Mouse (Mus musculus) heart, embryonic 13.5 days (tissue): ENCODE measurements around the gene Tmem39b. TPM values are rescaled to one million over a fixed set of nuclear protein-coding genes. Genes with fewer than 3 reads are reported as not detected.

ENCODE experiments used
- ATAC-seq: fragments of 200-750 bp; cut with Nextera tagmentation; 2 replicates; pipeline ENCODE4 v1.8.0; 2017; ENCODE audit warnings: moderate TSS enrichment; ENCODE audit not compliant: insufficient number of reproducible peaks, low FRiP score, low TSS enrichment; ENCODE audit errors: extremely low read depth
- H3K27ac ChIP-seq: fragments of 300-500 bp; sonication (generic); replicated peaks from 2 replicates; pipeline ENCODE4 v1.5.1; 2015; ENCODE audit warnings: moderate library complexity, mild to moderate bottlenecking, inconsistent platforms
- H3K27me3 ChIP-seq: fragments of 300-500 bp; sonication (generic); replicated peaks from 2 replicates; pipeline ENCODE4 v1.6.1; 2015; ENCODE audit warnings: mild to moderate bottlenecking, inconsistent platforms
- H3K36me3 ChIP-seq: fragments of 300-500 bp; sonication (generic); 2 replicates; pipeline ENCODE4 v1.6.1; 2015; ENCODE audit warnings: mild to moderate bottlenecking, inconsistent platforms
- H3K4me1 ChIP-seq: fragments of 300-500 bp; sonication (generic); 2 replicates; pipeline ENCODE4 v1.6.1; 2015; ENCODE audit warnings: inconsistent platforms
- H3K4me2 ChIP-seq: fragments of 300-500 bp; sonication (generic); 2 replicates; pipeline ENCODE4 v1.6.1; 2015; ENCODE audit warnings: inconsistent platforms, mild to moderate bottlenecking, moderate library complexity
- H3K4me3 ChIP-seq: fragments of 300-500 bp; sonication (generic); 2 replicates; pipeline ENCODE4 v1.5.1; 2015; ENCODE audit warnings: moderate library complexity, mild to moderate bottlenecking, inconsistent platforms
- H3K9ac ChIP-seq: fragments of 300-500 bp; sonication (generic); 2 replicates; pipeline ENCODE4 v1.6.1; 2015; ENCODE audit warnings: inconsistent platforms, mild to moderate bottlenecking, moderate library complexity
- H3K9me3 ChIP-seq: fragments of 300-500 bp; sonication (generic); 2 replicates; pipeline ENCODE4 v1.6.1; 2016; ENCODE audit warnings: inconsistent platforms
- WGBS: fragments of 180-500 bp; shearing (Covaris S2); methylation state at CpG from one replicate; pipeline ENCODE4 v1.1.7; 2015; ENCODE audit warnings: mixed read lengths; 5-methylcytosine and 5-hydroxymethylcytosine counted together
- microRNA-seq: library from miRNA; unstranded; fragments of <30 nt; microRNA quantifications from one replicate; pipeline ENCODE4, GENCODE M21; 2016
- polyA plus RNA-seq: library from polyadenylated mRNA; unstranded; fragments of >200 nt; fragmentation: Nextera tagmentation; extraction: Ambion mirVana; gene quantifications from 2 replicates; pipeline ENCODE4 v1.2.1, GENCODE M21; 2015

Gene Tmem39b
- polyA plus RNA-seq, 1 experiment from 2014 or later = 6.7 TPM

GRCm38 (mm10) chr4:129640638-129641467, 55.8 kb downstream of the Tmem39b start, which contains the start of gene Txlna:
Txlna (minus strand) TSS chr4:129641065.
- Histone ChIP-seq H3K27me3 (no peaks in the 10 kb centered on the region), H3K27ac (peak within 1 kb of the TSS; percentile 94), H3K4me3 (peak within 1 kb of the TSS; percentile 66), H3K4me1 (peaks cover 28% of the 10 kb centered on the region), H3K36me3 (peaks cover 58% of the 10 kb centered on the region), H3K9ac (peak within 1 kb of the TSS; percentile 91), H3K9me3 (no peaks in the 10 kb centered on the region), H3K4me2 (peak within 1 kb of the TSS; percentile 87)
- under 1% methylated on average over 60 of the region's 60 CpGs for WGBS
- peak; percentile 90 for ATAC-seq

- Histone ChIP-seq H3K27ac (peak overlapping the region; percentile 94), H3K4me3 (peak overlapping the region; percentile 66), H3K36me3 (peaks cover 58% of the 10 kb centered on the region), H3K4me1 (peaks cover 28% of the 10 kb centered on the region), H3K27me3 (no peaks in the 10 kb centered on the region), H3K9me3 (no peaks in the 10 kb centered on the region), H3K4me2 (peak overlapping the region; percentile 87), H3K9ac (peak overlapping the region; percentile 91)
- no peak for ATAC-seq
- 6% methylated on average over 17 of the region's 17 CpGs for WGBS
Observed at GRCm38 (mm10) chr4:129640101-129640637, 56.5 kb downstream of the Tmem39b start.

- Histone ChIP-seq H3K27me3 (no peaks in the 10 kb centered on the region), H3K27ac (no peak overlapping the region), H3K9ac (peak overlapping the region; percentile 91), H3K36me3 (peaks cover 58% of the 10 kb centered on the region), H3K4me3 (peak overlapping the region; percentile 66), H3K4me1 (peaks cover 28% of the 10 kb centered on the region), H3K4me2 (peak overlapping the region; percentile 87), H3K9me3 (no peaks in the 10 kb centered on the region)
- ATAC-seq = no peak
- 81% methylated on average over 15 of the region's 15 CpGs for WGBS
Observed at GRCm38 (mm10) chr4:129639221-129639620, 57.4 kb downstream of the Tmem39b start.

- ATAC-seq = no peak
- H3K36me3 ChIP-seq = peaks cover 99% of the 10 kb centered on the region
Observed at GRCm38 (mm10) chr4:129633852-129634251, 62.8 kb downstream of the Tmem39b start.

GRCm38 (mm10) chr4:129631867-129632266, 64.8 kb downstream of the Tmem39b start:
- H3K4me1 ChIP-seq = no peaks in the 10 kb centered on the region

More at GRCm38 (mm10) chr4:129633852-129634251, 62.8 kb downstream of the Tmem39b start:
- Histone ChIP-seq H3K4me3 (no peak overlapping the region), H3K27ac (no peak overlapping the region), H3K4me2 (no peak overlapping the region), H3K4me1 (peaks cover 9% of the 10 kb centered on the region), H3K27me3 (no peaks in the 10 kb centered on the region), H3K9ac (no peak overlapping the region), H3K9me3 (no peaks in the 10 kb centered on the region)
- 84% methylated on average over 6 of the region's 6 CpGs for WGBS

GRCm38 (mm10) chr4:129630944-129631343, 65.7 kb downstream of the Tmem39b start:
- no peaks in the 10 kb centered on the region for H3K9me3 ChIP-seq
- peaks cover 100% of the 10 kb centered on the region for H3K36me3 ChIP-seq
- H3K27ac ChIP-seq = no peak overlapping the region
- no peak for ATAC-seq
- no peaks in the 10 kb centered on the region for H3K27me3 ChIP-seq
- no peak overlapping the region for H3K9ac ChIP-seq
- no peak overlapping the region for H3K4me3 ChIP-seq
- H3K4me1 ChIP-seq = peaks cover under 1% of the 10 kb centered on the region; the same call in 1 of the 2 replicates
- WGBS = 85% methylated on average over 4 of the region's 4 CpGs
- no peak overlapping the region for H3K4me2 ChIP-seq

More at GRCm38 (mm10) chr4:129631867-129632266, 64.8 kb downstream of the Tmem39b start:
- Histone ChIP-seq H3K4me3 (no peak overlapping the region), H3K9ac (no peak overlapping the region), H3K27me3 (no peaks in the 10 kb centered on the region), H3K4me2 (no peak overlapping the region), H3K36me3 (peaks cover 100% of the 10 kb centered on the region), H3K9me3 (no peaks in the 10 kb centered on the region), H3K27ac (no peak overlapping the region)
- ATAC-seq = no peak
- 89% methylated on average over 12 of the region's 12 CpGs for WGBS

Small RNAs within 50 kb of the gene (microRNA-seq; reads per million reads assigned to microRNA genes)
- not detected for gene Mir7016

Other genes starting within 250 kb of the Tmem39b start
- gene Bsdc1, start 235.3 kb downstream of the Tmem39b start, polyA plus RNA-seq = 25.4 and 26.9 TPM in 2 replicates
- not detected in 2 replicates for gene Tssk3, start 205.8 kb downstream of the Tmem39b start, polyA plus RNA-seq
- gene Fam229a, start 205.6 kb downstream of the Tmem39b start, polyA plus RNA-seq = not detected in 2 replicates
- 383 and 399 TPM in 2 replicates for gene Marcksl1, start 183.3 kb downstream of the Tmem39b start, polyA plus RNA-seq
- gene Hdac1, start 154.1 kb downstream of the Tmem39b start, polyA plus RNA-seq = 127 and 141 TPM in 2 replicates
- gene Lck, start 123.2 kb downstream of the Tmem39b start, polyA plus RNA-seq = 2.8 and 7.0 TPM in 2 replicates
- 4.7 and 7.3 TPM in 2 replicates for gene Fam167b, start 118.3 kb downstream of the Tmem39b start, polyA plus RNA-seq
- gene Eif3i, start 96.2 kb downstream of the Tmem39b start, polyA plus RNA-seq = 169 and 189 TPM in 2 replicates
- gene Tmem234, start 96.2 kb downstream of the Tmem39b start, polyA plus RNA-seq = 160 and 179 TPM in 2 replicates
- 1.3 and 1.6 TPM in 2 replicates for gene Dcdc2b, start 82.6 kb downstream of the Tmem39b start, polyA plus RNA-seq
- 20.4 and 23.6 TPM in 2 replicates for gene Iqcc, start 77.7 kb downstream of the Tmem39b start, polyA plus RNA-seq
- 41.1 and 46.1 TPM in 2 replicates for gene Ccdc28b, start 72.9 kb downstream of the Tmem39b start, polyA plus RNA-seq
- 47.5 and 49.4 TPM in 2 replicates for gene Txlna, start 55.8 kb downstream of the Tmem39b start, polyA plus RNA-seq
- 13.3 TPM in 2 replicates for gene Kpna6, start 24.1 kb downstream of the Tmem39b start, polyA plus RNA-seq
- 75.6 and 77.5 TPM in 2 replicates for gene Khdrbs1, start 45.5 kb upstream of the Tmem39b start, polyA plus RNA-seq
- 326 and 374 TPM in 2 replicates for gene Ptp4a2, start 114.4 kb upstream of the Tmem39b start, polyA plus RNA-seq
- gene Spocd1, start 232.4 kb upstream of the Tmem39b start, polyA plus RNA-seq = 0.19 and 0.34 TPM in 2 replicates